Mouse (Mus musculus) heart, postnatal 0 days (tissue): ENCODE measurements around the gene Tmem107.

Experiments used
- CTCF ChIP-seq: IDR thresholded peaks from 2 replicates; pipeline ENCODE4 v1.5.1; 2016; ENCODE audit warnings: antibody characterized with exemption, control low read depth, low read depth
- EP300 ChIP-seq: IDR thresholded peaks from 2 replicates; pipeline ENCODE4 v1.6.1; 2016; ENCODE audit warnings: antibody characterized with exemption, low read depth

GRCm38 (mm10) chr11:69118765-69119164, 48.2 kb downstream of the Tmem107 start:
- TF ChIP-seq CTCF: no peak
- no peak for TF ChIP-seq EP300
